Mouse (Mus musculus) G1E (cell line): ENCODE results near the gene Shmt2. TPM values are rescaled to one million over a fixed set of nuclear protein-coding genes. Genes with fewer than 3 reads are reported as not detected.

Experiments
- ATAC-seq: 2 replicates; pipeline ENCODE4 v1.8.0; 2016; ENCODE audit warnings: mild to moderate bottlenecking; ENCODE audit not compliant: insufficient number of reproducible peaks, poor library complexity, low FRiP score, severe bottlenecking; ENCODE audit errors: extremely low read depth
- DNase-seq: peaks from one replicate; pipeline ENCODE4 v3.0.0; 2012; ENCODE audit warnings: low spot score
- H3K27me3 ChIP-seq: 2 replicates; pipeline ENCODE4 v1.6.1; 2012; ENCODE audit warnings: mild to moderate bottlenecking, low read length, inconsistent platforms; ENCODE audit not compliant: insufficient read depth
- H3K36me3 ChIP-seq: replicated peaks from 2 replicates; pipeline ENCODE3; 2012; ENCODE audit warnings: mild to moderate bottlenecking, inconsistent platforms
- H3K4me1 ChIP-seq: 2 replicates; pipeline ENCODE4 v1.6.1; 2012; ENCODE audit warnings: low read depth, low read length, inconsistent platforms, mixed read lengths; ENCODE audit not compliant: insufficient read depth
- H3K4me3 ChIP-seq: 2 replicates; pipeline ENCODE4 v1.5.1; 2012; ENCODE audit warnings: low read depth, mild to moderate bottlenecking, inconsistent platforms, low read length, moderate library complexity, mixed read lengths
- H3K9me3 ChIP-seq: replicated peaks from 2 replicates; pipeline ENCODE4 v1.6.1; 2012; ENCODE audit warnings: inconsistent platforms
- CTCF ChIP-seq: IDR thresholded peaks from 2 replicates; pipeline ENCODE4 v1.5.1; 2012; ENCODE audit warnings: low read depth, low read length, inconsistent platforms, mixed read lengths
- GATA1 ChIP-seq: IDR thresholded peaks from 2 replicates; pipeline ENCODE4 v1.6.1; 2012; ENCODE audit warnings: borderline replicate concordance, low read length, inconsistent platforms, mixed read lengths
- GATA2 ChIP-seq: IDR thresholded peaks from 2 replicates; pipeline ENCODE4 v1.6.1; 2012; ENCODE audit warnings: low read depth, low read length, inconsistent platforms, borderline replicate concordance
- POLR2AphosphoS5 ChIP-seq: IDR thresholded peaks from 2 replicates; pipeline ENCODE4 v1.6.1; 2012; ENCODE audit warnings: low read depth, low read length, inconsistent platforms; ENCODE audit not compliant: insufficient replicate concordance
- TAL1 ChIP-seq: conservative IDR thresholded peaks from 2 replicates; pipeline ENCODE4 v1.6.1; 2012; ENCODE audit warnings: low read depth, low read length, inconsistent platforms, mixed read lengths
- polyA plus RNA-seq: library from polyadenylated mRNA; stranded (reverse); fragments of >175 nt; gene quantifications from 2 replicates; pipeline ENCODE4 v1.2.3, GENCODE M21; 2012
- total RNA-seq, 2 experiments: library from RNA; stranded (forward) in 1 of 2; stranded (reverse) in 1 of 2; fragments of 200-1000 nt in 1 of 2; fragments of >200 nt in 1 of 2; fragmentation: Nextera tagmentation in 1 of 2; gene quantifications; 2 replicates each; pipeline ENCODE4 v1.2.3; 2014 to 2017

Gene Shmt2
- total and polyA plus RNA-seq, 3 experiments: 238 to 702 (median 338) TPM

GRCm38 (mm10) chr10:127519041-127519701, 3.1 kb downstream of the Shmt2 start:
- ATAC-seq (no peak), DNase-seq (no peak)
- peaks cover 64% of the 10 kb centered on the region for H3K36me3 ChIP-seq
- peaks cover 83% of the 10 kb centered on the region for H3K4me1 ChIP-seq
- 0 out of 2 replicates have a peak, but pooled peaks cover under 1% of the 10 kb centered on the region for H3K27me3 ChIP-seq
- H3K4me3 ChIP-seq: peak overlapping the region; percentile 77; the same call in 1 of the 2 replicates
- TF ChIP-seq CTCF (no peak), GATA1 (no peak), TAL1 (no peak), POLR2AphosphoS5 (no peak), GATA2 (no peak)
- no peaks in the 10 kb centered on the region for H3K9me3 ChIP-seq

- peaks cover 64% of the 10 kb centered on the region for H3K36me3 ChIP-seq
- peak overlapping the region; percentile 77; the same call in 1 of the 2 replicates for H3K4me3 ChIP-seq
- no peak for TF ChIP-seq POLR2AphosphoS5
- TF ChIP-seq CTCF: no peak
- no peak for TF ChIP-seq TAL1
- TF ChIP-seq GATA2: no peak
- TF ChIP-seq GATA1: no peak
- no peak for ATAC-seq
- H3K27me3 ChIP-seq: no peaks in the 10 kb centered on the region
- no peaks in the 10 kb centered on the region for H3K9me3 ChIP-seq
- DNase-seq: no peak
- H3K4me1 ChIP-seq: peaks cover 87% of the 10 kb centered on the region
These were observed 4.3 kb downstream of the Shmt2 start for GRCm38 (mm10) chr10:127517941-127518340.

- peaks cover 95% of the 10 kb centered on the region for H3K4me1 ChIP-seq
- H3K9me3 ChIP-seq: no peaks in the 10 kb centered on the region
- peaks cover 64% of the 10 kb centered on the region for H3K36me3 ChIP-seq
- peak; percentile 19; the same call in 1 of the 2 replicates for TF ChIP-seq POLR2AphosphoS5
- TF ChIP-seq GATA1: no peak
- no peak for TF ChIP-seq CTCF
- TF ChIP-seq GATA2: no peak
- TF ChIP-seq TAL1: no peak
- peaks cover 5% of the 10 kb centered on the region for H3K27me3 ChIP-seq
- DNase-seq: peak; percentile 92
- ATAC-seq: peak; percentile 45
- H3K4me3 ChIP-seq: peak overlapping the region; percentile 77
These were observed 5.5 kb downstream of the Shmt2 start for GRCm38 (mm10) chr10:127516576-127517260.

GRCm38 (mm10) chr10:127515983-127516459, 6.2 kb downstream of the Shmt2 start:
- peaks cover 12% of the 10 kb centered on the region for H3K27me3 ChIP-seq
- TF ChIP-seq CTCF (no peak), GATA1 (no peak), TAL1 (no peak), POLR2AphosphoS5 (no peak)
- DNase-seq (no peak), ATAC-seq (no peak)
- H3K4me3 ChIP-seq: peak overlapping the region; percentile 77
- peaks cover 60% of the 10 kb centered on the region for H3K36me3 ChIP-seq
- no peaks in the 10 kb centered on the region for H3K9me3 ChIP-seq
- H3K4me1 ChIP-seq: peaks cover 100% of the 10 kb centered on the region

GRCm38 (mm10) chr10:127515271-127515982, 6.8 kb downstream of the Shmt2 start:
- DNase-seq: no peak
- Histone ChIP-seq H3K36me3 (peaks cover 54% of the 10 kb centered on the region), H3K4me3 (peak overlapping the region; percentile 77), H3K9me3 (no peaks in the 10 kb centered on the region), H3K4me1 (peaks cover 100% of the 10 kb centered on the region), H3K27me3 (peaks cover 18% of the 10 kb centered on the region)
- no peak for ATAC-seq
- peak; percentile 88 for TF ChIP-seq POLR2AphosphoS5
- no peak for TF ChIP-seq CTCF

GRCm38 (mm10) chr10:127514764-127515163, 7.5 kb downstream of the Shmt2 start, which contains the start of gene Ndufa4l2:
Gene Ndufa4l2 (plus strand): TSS chr10:127514967.
- Histone ChIP-seq H3K9me3 (no peaks in the 10 kb centered on the region), H3K4me3 (peak within 1 kb of the TSS; percentile 77), H3K36me3 (peaks cover 48% of the 10 kb centered on the region), H3K27me3 (peaks cover 25% of the 10 kb centered on the region), H3K4me1 (peaks cover 99% of the 10 kb centered on the region)
- no peak for ATAC-seq
- peak; percentile 70 for DNase-seq
- TF ChIP-seq POLR2AphosphoS5: no peak
- TF ChIP-seq GATA1: no peak
